Mouse (Mus musculus) liver, embryonic 14.5 days (tissue): Measurements from ENCODE around the gene Tpst2.

ENCODE experiments used
- CTCF ChIP-seq: IDR thresholded peaks from 2 replicates; pipeline ENCODE4 v1.5.1; 2016; ENCODE audit warnings: antibody characterized with exemption, low read depth, control low read depth
- EP300 ChIP-seq: IDR thresholded peaks from 2 replicates; pipeline ENCODE4 v1.6.1; 2016; ENCODE audit warnings: antibody characterized with exemption, low read depth

DNA sequence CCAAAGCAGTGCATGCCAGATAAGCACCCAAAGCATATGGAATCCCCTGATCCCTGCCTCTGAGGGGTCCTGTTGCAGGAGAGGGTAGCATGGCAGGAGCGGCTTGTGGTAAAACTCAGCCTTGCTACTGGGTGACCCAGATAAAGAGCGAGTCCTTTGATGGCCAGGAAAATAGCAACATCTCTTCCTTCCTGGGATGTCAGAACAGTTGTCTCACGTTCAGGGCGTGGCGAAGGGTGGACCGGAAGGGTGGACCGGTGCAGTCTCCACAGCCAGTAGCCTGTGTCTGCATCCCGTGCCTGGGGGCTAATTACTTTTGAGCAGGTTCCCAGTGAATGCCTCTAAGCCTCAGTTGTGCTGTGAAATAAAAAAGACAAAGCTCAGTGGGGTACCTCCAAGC is 23.3 kb upstream of the Tpst2 start:
- TF ChIP-seq CTCF (no peak), EP300 (peak; percentile 50)
